Mouse (Mus musculus) layer of hippocampus, adult 2 months (tissue): Measurements from ENCODE around the gene Prokr2. TPM values are rescaled to one million over a fixed set of nuclear protein-coding genes. Genes with fewer than 3 reads are reported as not detected.

Source experiments
- DNase-seq, 2 experiments: peaks; one replicate each; pipeline ENCODE4 v3.0.0; 2022; ENCODE audit warnings: low spot score in 2 of 2
- H3K27ac ChIP-seq: fragments of 200-600 bp; 2 replicates; pipeline ENCODE4 v1.8.1; 2022
- H3K4me3 ChIP-seq: fragments of 200-600 bp; 2 replicates; pipeline ENCODE4 v1.8.1; 2022; ENCODE audit warnings: mild to moderate bottlenecking
- CTCF ChIP-seq: fragments of 200-600 bp; conservative IDR thresholded peaks from 2 replicates; pipeline ENCODE4 v1.8.1; 2022; ENCODE audit warnings: antibody characterized with exemption, mild to moderate bottlenecking, moderate library complexity
- long read RNA-seq, 2 experiments: library from polyadenylated mRNA; stranded (forward); transcript quantifications; one replicate each; pipeline ENCODE4 v2.0.0; 2021; ENCODE audit warnings: borderline mapping rate in 2 of 2
- total RNA-seq, 2 experiments: library from RNA; stranded (reverse); gene quantifications; 2 replicates each; pipeline ENCODE4 v1.2.3; 2021

The Prokr2 gene
- total RNA-seq: 1 to 10 TPM; 1.9 to 2.9 TPM
- long read RNA-seq, experiment 1, full-length matches to known transcripts: 1 of 1 reads
- long read RNA-seq, experiment 1, partial matches to known transcripts: 0 of 1 reads
- long read RNA-seq, experiment 1, other reads (novel, unspliced or antisense): 0 of 1 reads
- long read RNA-seq, experiment 2, full-length matches to known transcripts: 1 of 1 reads
- long read RNA-seq, experiment 2, partial matches to known transcripts: 0 of 1 reads
- long read RNA-seq, experiment 2, other reads (novel, unspliced or antisense): 0 of 1 reads

GRCm38 (mm10) chr2:132385194-132385838, at the start of gene Prokr2:
TSS of gene Prokr2 (minus strand) at chr2:132385447.
- no peak within 1 kb of the TSS; the same call in 1 of the 2 replicates for H3K27ac ChIP-seq
- peak within 1 kb of the TSS; percentile 54 for H3K4me3 ChIP-seq
- TF ChIP-seq CTCF: no peak
- no peak for DNase-seq

- no peak for TF ChIP-seq CTCF
- H3K4me3 ChIP-seq: peak overlapping the region; percentile 20; the same call in 1 of the 2 replicates
- no peak for DNase-seq
- no peak overlapping the region for H3K27ac ChIP-seq
These were observed 42.1 kb upstream of the Prokr2 start for GRCm38 (mm10) chr2:132427160-132427941.

- no peak for DNase-seq
- Histone ChIP-seq H3K4me3 (no peak overlapping the region), H3K27ac (no peak overlapping the region)
- TF ChIP-seq CTCF: no peak
These were observed 40.3 kb upstream of the Prokr2 start for GRCm38 (mm10) chr2:132425576-132425975.

- peak in 1 of 2 experiments; percentile 26 for DNase-seq
- TF ChIP-seq CTCF: no peak
- no peak overlapping the region for H3K4me3 ChIP-seq
- no peak overlapping the region for H3K27ac ChIP-seq
These were observed 38.3 kb upstream of the Prokr2 start for GRCm38 (mm10) chr2:132423411-132424047.

- no peak for TF ChIP-seq CTCF
- H3K27ac ChIP-seq: no peak overlapping the region
- no peak overlapping the region for H3K4me3 ChIP-seq
- DNase-seq: no peak
These were observed 37.6 kb upstream of the Prokr2 start for GRCm38 (mm10) chr2:132422846-132423245.

GRCm38 (mm10) chr2:132418414-132418813, 33.2 kb upstream of the Prokr2 start:
- no peak for TF ChIP-seq CTCF
- Histone ChIP-seq H3K27ac (no peak overlapping the region), H3K4me3 (no peak overlapping the region)
- DNase-seq: no peak

GRCm38 (mm10) chr2:132410126-132410525, 24.9 kb upstream of the Prokr2 start:
- Histone ChIP-seq H3K4me3 (no peak overlapping the region), H3K27ac (no peak overlapping the region)
- no peak for TF ChIP-seq CTCF
- DNase-seq: no peak

- H3K27ac ChIP-seq: no peak overlapping the region
- TF ChIP-seq CTCF: no peak
- H3K4me3 ChIP-seq: no peak overlapping the region
- peak in 1 of 2 experiments; percentile 40 for DNase-seq
These were observed 12.9 kb upstream of the Prokr2 start for GRCm38 (mm10) chr2:132398136-132398535.

GRCm38 (mm10) chr2:132395753-132396152, 10.5 kb upstream of the Prokr2 start:
- H3K27ac ChIP-seq: no peak overlapping the region
- TF ChIP-seq CTCF: no peak
- no peak overlapping the region for H3K4me3 ChIP-seq
- no peak for DNase-seq

GRCm38 (mm10) chr2:132390607-132391160, 5.4 kb upstream of the Prokr2 start:
- Histone ChIP-seq H3K4me3 (no peak overlapping the region), H3K27ac (no peak overlapping the region)
- no peak for DNase-seq
- no peak for TF ChIP-seq CTCF

GRCm38 (mm10) chr2:132389562-132389961, 4.3 kb upstream of the Prokr2 start:
- peak in 1 of 2 experiments; percentile 43 for DNase-seq
- Histone ChIP-seq H3K4me3 (no peak overlapping the region), H3K27ac (no peak overlapping the region)
- peak; percentile 78 for TF ChIP-seq CTCF

GRCm38 (mm10) chr2:132384511-132385193, 595 bp downstream of the Prokr2 start:
- Histone ChIP-seq H3K27ac (no peak overlapping the region; the same call in 1 of the 2 replicates), H3K4me3 (peak overlapping the region; percentile 54)
- no peak for TF ChIP-seq CTCF
- DNase-seq: no peak
